Mouse (Mus musculus) lung, postnatal 0 days (tissue): ENCODE results near the gene Ncbp2.

ENCODE experiments used
- CTCF ChIP-seq: IDR thresholded peaks from 2 replicates; pipeline ENCODE4 v1.5.1; 2016; ENCODE audit warnings: antibody characterized with exemption, mild to moderate bottlenecking
- EP300 ChIP-seq: IDR thresholded peaks from 2 replicates; pipeline ENCODE4 v1.6.1; 2016; ENCODE audit warnings: antibody characterized with exemption, mild to moderate bottlenecking, control low read depth

GRCm38 (mm10) chr16:31944698-31945255 is 3.5 kb upstream of the Ncbp2 start:
- TF ChIP-seq CTCF (no peak), EP300 (no peak)
